In genomic region chr13:80883649-80884376, GRCm38 (mm10) we compare ENCODE assay signal across 8 mouse cellular contexts. TPM values are rescaled to one million over a fixed set of nuclear protein-coding genes. Genes with fewer than 3 reads are reported as not detected.
DNase-seq lines count a peak whose midpoint lies in the region; ATAC-seq and TF ChIP-seq lines count a peak whose summit lies in the region.

No protein-coding gene starts in this region.

- under 1% methylated on average over 23 of the region's 23 CpGs for WGBS in lung, embryonic 16.5 days
- WGBS in forebrain, embryonic 15.5 days = under 1% methylated on average over 23 of the region's 23 CpGs
- WGBS in kidney, postnatal 0 days = 0% methylated on average over 23 of the region's 23 CpGs
- WGBS in midbrain, postnatal 0 days = under 1% methylated on average over 23 of the region's 23 CpGs

- H3K4me1 ChIP-seq in lung, embryonic 16.5 days (replicated peaks; ENCODE audit: control insufficient read depth, insufficient read depth, low read length) = peaks cover 3% of the 10 kb centered on the region; the same call in 1 of the 2 replicates
- H3K4me1 ChIP-seq in forebrain, embryonic 15.5 days = peaks cover 18% of the 10 kb centered on the region
- H3K4me1 ChIP-seq in kidney, postnatal 0 days (replicated peaks; ENCODE audit: insufficient read depth, low read length) = 0 out of 2 replicates have a peak, but pooled peaks cover 3% of the 10 kb centered on the region
- no peaks in the 10 kb centered on the region for H3K4me1 ChIP-seq in midbrain, postnatal 0 days (ENCODE audit: insufficient read depth, low read length)

- H3K9me3 ChIP-seq in lung, embryonic 16.5 days (ENCODE audit: control insufficient read depth, low read length) = no peaks in the 10 kb centered on the region
- no peaks in the 10 kb centered on the region for H3K9me3 ChIP-seq in forebrain, embryonic 15.5 days
- H3K9me3 ChIP-seq in kidney, postnatal 0 days (replicated peaks; ENCODE audit: low read length) = no peaks in the 10 kb centered on the region
- no peaks in the 10 kb centered on the region for H3K9me3 ChIP-seq in midbrain, postnatal 0 days (ENCODE audit: low read length)

- H3K9ac ChIP-seq in lung, embryonic 16.5 days (ENCODE audit: low read length) = peak overlapping the region; percentile 100
- H3K9ac ChIP-seq in forebrain, embryonic 15.5 days (replicated peaks) = peak overlapping the region; percentile 98
- H3K9ac ChIP-seq in kidney, postnatal 0 days (ENCODE audit: low read depth, low read length) = peak overlapping the region; percentile 96
- H3K9ac ChIP-seq in midbrain, postnatal 0 days (replicated peaks; ENCODE audit: low read length, poor library complexity, severe bottlenecking) = peak overlapping the region; percentile 99

- peak overlapping the region; percentile 95 for H3K4me3 ChIP-seq in lung, embryonic 16.5 days (ENCODE audit: low read length)
- H3K4me3 ChIP-seq in forebrain, embryonic 15.5 days = peak overlapping the region; percentile 77
- peak overlapping the region; percentile 77 for H3K4me3 ChIP-seq in kidney, postnatal 0 days (replicated peaks; ENCODE audit: low read depth, low read length)
- peak overlapping the region; percentile 60 for H3K4me3 ChIP-seq in midbrain, postnatal 0 days (ENCODE audit: low read depth, low read length)

- TF ChIP-seq CTCF in kidney, postnatal 0 days (IDR thresholded peaks at IDR 0.05; ENCODE audit: low read depth) = no peak
- TF ChIP-seq CTCF in midbrain, postnatal 0 days (IDR thresholded peaks at IDR 0.05) = no peak

- H3K36me3 ChIP-seq in lung, embryonic 16.5 days (ENCODE audit: control insufficient read depth, insufficient read depth, low read length) = peaks cover 5% of the 10 kb centered on the region
- H3K36me3 ChIP-seq in forebrain, embryonic 15.5 days = peaks cover 10% of the 10 kb centered on the region
- no peaks in the 10 kb centered on the region for H3K36me3 ChIP-seq in kidney, postnatal 0 days (ENCODE audit: insufficient read depth, low read length)
- no peaks in the 10 kb centered on the region for H3K36me3 ChIP-seq in midbrain, postnatal 0 days (ENCODE audit: insufficient read depth, low read length)

- H3K27ac ChIP-seq in lung, embryonic 16.5 days (ENCODE audit: low read length) = peak overlapping the region; percentile 100
- peak overlapping the region; percentile 100 for H3K27ac ChIP-seq in forebrain, embryonic 15.5 days (replicated peaks)
- H3K27ac ChIP-seq in kidney, postnatal 0 days = peak overlapping the region; percentile 100
- peak overlapping the region; percentile 100 for H3K27ac ChIP-seq in midbrain, postnatal 0 days (ENCODE audit: low read depth, low read length)

- intact Hi-C loops in gastrocnemius, postnatal 36 days (cut with DNase I) = loop anchor here (2.0 to 10.0 kb wide), 4 partner anchors 57 to 901 kb away; partner anchors contain the start of gene Cetn3

- H3K27me3 ChIP-seq in lung, embryonic 16.5 days (ENCODE audit: control insufficient read depth, insufficient read depth, low read depth, low read length) = no peaks in the 10 kb centered on the region
- H3K27me3 ChIP-seq in forebrain, embryonic 15.5 days = no peaks in the 10 kb centered on the region
- H3K27me3 ChIP-seq in kidney, postnatal 0 days (ENCODE audit: insufficient read depth, low read length) = no peaks in the 10 kb centered on the region
- H3K27me3 ChIP-seq in midbrain, postnatal 0 days (ENCODE audit: insufficient read depth, low read length) = no peaks in the 10 kb centered on the region

- no peak for ATAC-seq in lung, embryonic 16.5 days (ENCODE audit: low read depth)
- ATAC-seq in forebrain, embryonic 15.5 days (replicated peaks) = no peak
- ATAC-seq in kidney, postnatal 0 days (replicated peaks; ENCODE audit: low FRiP score, low read depth) = no peak
- ATAC-seq in midbrain, postnatal 0 days (ENCODE audit: low FRiP score) = no peak

- DNase-seq in lung, adult 18-20 months = no peak
- DNase-seq in ZHBTc4 (ENCODE audit: low read depth, low spot score) = peak; percentile 16
- peak; percentile 68 for DNase-seq in kidney, postnatal 0 days (ENCODE audit: low spot score)
- peak; percentile 26 for DNase-seq in midbrain, postnatal 0 days (ENCODE audit: low spot score)
- no peak for DNase-seq in gastrocnemius, adult 8-10 months (ENCODE audit: low spot score in 2 of 2)
- DNase-seq in gastrocnemius, postnatal 36 days = no peak

- peak overlapping the region; percentile 60 for H3K4me2 ChIP-seq in lung, embryonic 16.5 days (ENCODE audit: low read depth, low read length)
- H3K4me2 ChIP-seq in forebrain, embryonic 15.5 days (replicated peaks) = peak overlapping the region; percentile 49
- H3K4me2 ChIP-seq in kidney, postnatal 0 days (ENCODE audit: low read length) = peak overlapping the region; percentile 70
- H3K4me2 ChIP-seq in midbrain, postnatal 0 days (ENCODE audit: low read depth, low read length, poor library complexity, severe bottlenecking) = peak overlapping the region; percentile 49

RNA-seq across cellular contexts. Expression of gene Arrdc3, which starts 0.6 kb away (rescaled TPM):
- 56.9 and 60.1 TPM in 2 replicates for polyA plus RNA-seq in lung, embryonic 16.5 days (2015; fragmentation: Nextera tagmentation; extraction: Ambion mirVana)
- 66.6 and 70.4 TPM in 2 replicates for polyA plus RNA-seq in forebrain, embryonic 15.5 days (2015; fragmentation: Nextera tagmentation; extraction: Ambion mirVana)
- polyA plus RNA-seq in kidney, postnatal 0 days (2015; fragmentation: Nextera tagmentation; extraction: Ambion mirVana) = 58.1 and 65.7 TPM in 2 replicates
- 74.3 and 82.0 TPM in 2 replicates for total RNA-seq in midbrain, postnatal 0 days (2014; rRNA removed)
- 42.2 and 42.5 TPM in 2 replicates for polyA plus RNA-seq in midbrain, postnatal 0 days (2015; fragmentation: Nextera tagmentation; extraction: Ambion mirVana)
- total RNA-seq in gastrocnemius, adult 8-10 months (2022) = 10 to 100 TPM; 27.5 to 39.1 (median 29.0) TPM
- 10 to 100 TPM; 31.4 to 36.9 TPM for total RNA-seq in gastrocnemius, postnatal 36 days (2021)

Comparison
In these comparisons a context has a peak if more than half of its experiments do, and no peak if none do; other contexts are left out.
1. DNase-seq: peak in ZHBTc4 (single experiment), kidney, postnatal 0 days (single experiment) and midbrain, postnatal 0 days (single experiment); none in lung, adult 18-20 months (0 of 2), gastrocnemius, adult 8-10 months (0 of 2) and gastrocnemius, postnatal 36 days (0 of 2).
2. Peak in every context shown above with its lines, with median percentiles within 50 percentile points of each other: H3K27ac ChIP-seq, H3K4me2 ChIP-seq, H3K4me3 ChIP-seq and H3K9ac ChIP-seq.